Mouse (Mus musculus) stomach, adult 2 months (tissue): ENCODE data around the gene Slc45a2. TPM values are rescaled to one million over a fixed set of nuclear protein-coding genes. Genes with fewer than 3 reads are reported as not detected.

Source experiments
- polyA plus RNA-seq: library from polyadenylated mRNA; depleted of rRNA; stranded (reverse); fragments of >200 nt; gene quantifications from 2 replicates; pipeline ENCODE4 v1.2.3, GENCODE M21; 2012; rRNA removed

Gene Slc45a2
- polyA plus RNA-seq = not detected in 2 replicates

DNA sequence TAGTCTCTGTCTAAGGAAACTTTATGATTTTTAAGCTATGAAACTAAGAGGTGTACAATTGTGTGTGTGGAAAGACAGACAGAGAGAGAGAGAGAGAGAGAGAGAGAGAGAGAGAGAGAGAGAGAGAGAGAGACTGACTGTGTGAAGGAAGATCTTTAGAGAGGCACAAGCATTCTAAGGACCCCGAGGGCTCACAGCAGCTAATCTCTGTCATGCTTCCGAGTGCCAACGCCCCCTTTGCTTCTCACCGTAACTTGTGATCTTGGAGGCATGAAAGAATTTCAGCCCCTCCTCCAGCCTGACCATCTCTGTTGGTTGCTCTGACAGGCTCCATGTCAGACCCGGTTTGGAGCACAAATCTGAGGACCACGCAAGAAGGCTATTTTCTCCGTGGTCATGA, at the start of gene Slc45a2:
Gene Slc45a2, plus strand, starts transcription at position 301 of the 400 bp plus-strand sequence.

DNA sequence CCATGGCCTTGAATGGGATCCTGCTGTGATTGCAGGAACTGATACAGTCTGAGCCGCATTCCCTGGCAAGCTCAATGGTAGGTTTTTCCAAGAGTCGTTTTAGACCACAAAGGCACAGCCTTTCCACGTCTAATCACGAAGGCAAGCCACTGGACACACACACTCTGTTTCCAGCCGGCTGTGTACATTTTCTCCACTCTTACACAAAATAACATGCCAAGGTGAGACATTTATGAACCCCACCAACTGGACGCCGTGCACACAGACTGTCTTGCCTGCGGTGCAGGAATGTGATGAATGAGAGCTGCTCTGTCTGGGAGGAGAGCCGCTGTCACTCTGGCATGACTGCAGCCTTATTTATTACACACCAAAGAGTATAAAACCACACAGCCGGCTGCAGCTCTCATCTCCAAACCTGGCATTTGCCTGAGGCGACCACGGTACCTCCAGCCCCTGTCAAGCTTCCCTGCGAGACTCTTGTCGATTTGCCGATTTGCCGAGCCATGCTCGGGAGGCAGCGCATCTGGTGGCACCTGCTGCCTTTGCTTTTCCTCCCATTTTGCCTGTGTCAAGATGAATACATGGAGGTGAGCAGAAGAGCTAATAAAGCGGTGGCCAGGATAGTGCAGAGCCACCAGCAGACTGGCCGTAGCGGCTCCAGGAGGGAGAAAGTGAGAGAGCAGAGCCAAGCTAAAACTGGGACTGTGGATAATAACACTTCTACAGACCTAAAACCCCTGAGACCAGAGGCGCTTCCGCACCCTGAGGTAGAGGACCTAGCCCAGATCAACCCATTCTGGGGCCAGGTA, 48.4 kb upstream of the Slc45a2 start, which contains the start of gene C1qtnf3:
Gene C1qtnf3, plus strand, starts transcription at position 382 of the 809 bp plus-strand sequence.

DNA sequence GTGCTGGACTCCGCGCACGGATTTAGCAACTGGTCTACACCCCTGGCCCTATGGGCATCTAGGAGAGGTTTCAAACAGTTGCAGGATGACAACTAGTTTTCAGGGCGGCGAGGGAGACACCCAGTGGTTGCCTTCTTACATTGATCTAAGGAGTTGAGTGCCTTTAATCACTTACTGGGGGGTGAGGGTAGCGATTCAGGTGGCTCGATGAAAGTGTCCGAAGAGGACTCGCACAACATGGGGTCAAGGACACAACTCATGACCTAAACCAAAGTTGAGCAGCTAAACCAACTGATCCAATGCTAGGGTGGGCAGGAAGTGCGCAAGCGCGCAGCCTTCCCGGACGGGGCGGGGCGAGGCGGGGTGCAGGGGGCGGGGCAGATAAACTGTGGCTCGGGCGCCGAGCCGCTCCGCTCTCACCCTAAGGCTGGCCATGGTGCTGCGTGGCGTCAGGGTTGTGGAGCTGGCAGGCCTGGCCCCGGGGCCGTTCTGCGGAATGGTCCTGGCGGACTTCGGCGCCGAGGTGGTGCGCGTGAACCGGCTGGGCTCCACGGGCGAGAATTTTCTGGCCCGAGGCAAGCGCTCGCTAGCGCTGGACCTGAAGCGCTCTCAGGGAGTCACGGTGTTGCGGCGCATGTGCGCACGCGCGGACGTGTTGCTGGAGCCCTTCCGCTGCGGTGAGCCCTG, 19.0 kb upstream of the Slc45a2 start, which contains the start of gene Amacr:
Gene Amacr, plus strand, starts transcription at position 380 of the 687 bp plus-strand sequence.

DNA sequence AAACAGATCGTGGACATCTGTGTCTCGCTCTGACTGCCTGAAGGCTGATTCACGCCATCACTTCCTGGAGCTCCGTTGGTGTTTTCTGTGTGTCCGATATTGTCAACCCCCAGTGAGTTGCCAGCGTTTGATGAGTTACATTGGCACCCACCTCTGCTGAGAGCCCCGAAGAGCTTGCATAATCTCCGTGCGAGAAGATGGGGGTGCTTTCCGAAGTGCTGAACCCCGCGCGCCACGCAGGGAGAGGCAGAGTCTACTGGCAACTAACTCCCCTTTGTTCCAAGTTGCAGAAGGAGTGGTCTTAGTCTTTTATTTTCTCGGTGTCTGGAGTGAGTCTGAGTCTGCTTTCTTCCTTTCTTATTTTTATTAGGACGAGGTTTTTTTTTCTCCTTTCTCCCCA, 37.2 kb downstream of the Slc45a2 start, which contains the start of gene Rxfp3:
Gene Rxfp3, minus strand, starts transcription at position 281 of the 400 bp plus-strand sequence.

DNA sequence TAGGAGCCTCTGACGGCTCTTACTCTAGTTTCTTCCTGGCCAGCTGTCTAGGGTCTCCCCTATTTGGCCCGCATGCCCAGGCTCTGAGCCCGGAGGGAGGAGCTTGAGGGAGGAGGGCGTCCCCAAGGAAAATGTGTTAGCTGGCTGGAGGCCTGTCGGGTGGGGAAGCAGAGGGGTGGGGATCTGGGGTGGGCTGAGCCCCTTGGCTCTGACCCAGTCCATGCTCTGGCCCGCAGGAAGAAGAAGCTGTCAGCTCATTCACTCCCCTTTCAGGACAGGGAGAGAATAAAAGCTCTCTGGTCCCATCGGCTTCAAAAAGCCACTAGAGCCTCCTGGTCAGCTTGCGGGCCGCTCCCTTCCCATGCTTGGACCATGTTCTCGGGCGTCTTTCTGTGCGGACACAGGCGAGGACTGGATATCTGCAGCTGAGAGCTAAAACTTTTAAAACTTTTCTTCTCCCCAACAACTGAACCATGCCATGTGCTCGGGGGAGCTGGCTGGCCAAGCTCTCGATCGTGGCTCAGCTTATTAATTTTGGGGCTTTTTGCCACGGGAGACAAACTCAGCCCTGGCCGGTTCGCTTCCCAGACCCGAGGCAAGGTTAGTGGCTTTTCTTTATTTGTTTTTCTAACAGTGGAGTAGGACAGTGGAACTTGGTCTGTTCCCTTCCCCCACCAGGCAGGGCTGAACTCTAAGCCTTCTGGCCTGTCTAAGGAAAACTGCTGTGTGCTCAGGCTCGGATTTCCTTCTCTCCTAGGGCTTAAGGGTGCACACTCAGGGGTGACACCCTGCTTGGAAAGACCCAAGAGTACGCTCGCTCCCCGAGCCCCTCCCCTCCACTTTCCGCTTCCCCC, 64.3 kb downstream of the Slc45a2 start, which contains the start of gene Adamts12:
Gene Adamts12, plus strand, starts transcription at position 233 of the 854 bp plus-strand sequence.

Other genes with a start within 250 kb of the Slc45a2 start
- 0.24 and 1.0 TPM in 2 replicates for gene C1qtnf3, start 48.4 kb upstream of the Slc45a2 start, polyA plus RNA-seq
- gene Amacr, start 19.0 kb upstream of the Slc45a2 start, polyA plus RNA-seq = 1.9 and 2.5 TPM in 2 replicates
- not detected in 2 replicates for gene Rxfp3, start 37.3 kb downstream of the Slc45a2 start, polyA plus RNA-seq
- 0.08 and 0.14 TPM in 2 replicates for gene Adamts12, start 64.1 kb downstream of the Slc45a2 start, polyA plus RNA-seq